Mouse (Mus musculus): Measurements from ENCODE around the gene Prkrip1. TPM values are rescaled to one million over a fixed set of nuclear protein-coding genes. Genes with fewer than 3 reads are reported as not detected.

Gene Prkrip1
- polyA plus RNA-seq, 2 experiments = 16.0 to 25.0 TPM

DNA sequence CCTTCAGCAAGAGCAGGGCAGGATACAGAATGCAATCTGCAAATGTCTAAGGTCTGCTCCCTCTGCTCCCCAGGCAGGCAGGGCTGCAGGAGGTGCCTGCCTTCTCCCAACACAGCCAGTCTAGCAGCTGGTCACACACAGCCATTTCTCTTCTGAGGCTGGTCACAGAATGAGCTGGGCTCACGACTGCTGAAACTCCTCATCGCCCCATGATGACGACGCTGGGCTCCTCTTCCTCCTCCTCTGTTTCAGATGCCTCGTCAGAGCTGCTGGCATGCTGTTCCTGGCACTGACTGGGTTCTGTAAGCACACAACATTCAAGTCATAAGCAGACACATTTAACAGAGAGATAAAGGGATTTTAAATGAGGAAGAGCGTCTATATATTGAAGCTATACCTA is 17.6 kb downstream of the Prkrip1 start:
- no peak for TF ChIP-seq EP300 (IDR thresholded peaks at IDR 0.05; ENCODE audit: low read depth)
- no peak for TF ChIP-seq CTCF (IDR thresholded peaks at IDR 0.05; ENCODE audit: low read depth)
- Histone ChIP-seq H3K4me3 (ENCODE audit: insufficient read depth in 1 of 2, low read depth in 2 of 2, low read length in 2 of 2) (no peak overlapping the region), H3K27me3 (ENCODE audit: control insufficient read depth, insufficient read depth, low read length) (no peaks in the 10 kb centered on the region), H3K27ac (no peak overlapping the region), H3K9me3 (ENCODE audit: control insufficient read depth, low read length) (no peaks in the 10 kb centered on the region), H3K36me3 (replicated peaks; ENCODE audit: control insufficient read depth, insufficient read depth, low read depth) (peaks cover 12% of the 10 kb centered on the region), H3K9ac (replicated peaks) (no peak overlapping the region), H3K4me2 (ENCODE audit: low read depth) (no peak overlapping the region), H3K4me1 (replicated peaks; ENCODE audit: control insufficient read depth in 2 of 2, insufficient read depth in 2 of 2, low read length in 1 of 2) (no peaks in the 10 kb centered on the region)
- ATAC-seq (ENCODE audit: insufficient read depth) (no peak), DNase-seq (ENCODE audit: low read depth in 3 of 3, low spot score in 3 of 3) (no peak)
- 76% methylated on average over 6 of the region's 6 CpGs for WGBS (ENCODE audit: insufficient replicate concordance)

- WGBS (ENCODE audit: insufficient replicate concordance) = 64% methylated on average over 5 of the region's 5 CpGs
- peaks cover 12% of the 10 kb centered on the region for H3K36me3 ChIP-seq (replicated peaks; ENCODE audit: control insufficient read depth, insufficient read depth, low read depth)
- H3K4me1 ChIP-seq (replicated peaks; ENCODE audit: control insufficient read depth in 2 of 2, insufficient read depth in 2 of 2, low read length in 1 of 2) = no peaks in the 10 kb centered on the region
- no peak overlapping the region for H3K4me2 ChIP-seq (ENCODE audit: low read depth)
- no peak overlapping the region for H3K9ac ChIP-seq (replicated peaks)
- DNase-seq (ENCODE audit: low read depth in 3 of 3, low spot score in 3 of 3) (no peak), ATAC-seq (ENCODE audit: insufficient read depth) (no peak)
- no peak overlapping the region for H3K4me3 ChIP-seq (ENCODE audit: insufficient read depth in 1 of 2, low read depth in 2 of 2, low read length in 2 of 2)
- no peaks in the 10 kb centered on the region for H3K9me3 ChIP-seq (ENCODE audit: control insufficient read depth, low read length)
- TF ChIP-seq CTCF (IDR thresholded peaks at IDR 0.05; ENCODE audit: low read depth) = no peak
- no peak for TF ChIP-seq EP300 (IDR thresholded peaks at IDR 0.05; ENCODE audit: low read depth)
- no peaks in the 10 kb centered on the region for H3K27me3 ChIP-seq (ENCODE audit: control insufficient read depth, insufficient read depth, low read length)
- H3K27ac ChIP-seq = no peak overlapping the region
Measured at GRCm38 (mm10) chr5:136179594-136179993, 19.2 kb downstream of the Prkrip1 start.

- no peak for TF ChIP-seq CTCF (IDR thresholded peaks at IDR 0.05; ENCODE audit: low read depth)
- no peak for TF ChIP-seq EP300 (IDR thresholded peaks at IDR 0.05; ENCODE audit: low read depth)
- Histone ChIP-seq H3K4me2 (ENCODE audit: low read depth) (no peak overlapping the region), H3K9me3 (ENCODE audit: control insufficient read depth, low read length) (no peaks in the 10 kb centered on the region), H3K27me3 (ENCODE audit: control insufficient read depth, insufficient read depth, low read length) (no peaks in the 10 kb centered on the region), H3K4me1 (replicated peaks; ENCODE audit: control insufficient read depth in 2 of 2, insufficient read depth in 2 of 2, low read length in 1 of 2) (peaks cover 0 to 15% of the 10 kb centered on the region in 2 experiments; a peak in 3 of 4 replicates), H3K4me3 (ENCODE audit: insufficient read depth in 1 of 2, low read depth in 2 of 2, low read length in 2 of 2) (no peak overlapping the region), H3K27ac (no peak overlapping the region), H3K9ac (replicated peaks) (no peak overlapping the region), H3K36me3 (replicated peaks; ENCODE audit: control insufficient read depth, insufficient read depth, low read depth) (no peaks in the 10 kb centered on the region; the same call in 1 of the 2 replicates)
- ATAC-seq (ENCODE audit: insufficient read depth) (no peak), DNase-seq (ENCODE audit: low read depth in 3 of 3, low spot score in 3 of 3) (no peak)
- 38% methylated on average over 9 of the region's 9 CpGs for WGBS (ENCODE audit: insufficient replicate concordance)
Measured at GRCm38 (mm10) chr5:136173606-136174463, 24.9 kb downstream of the Prkrip1 start.

GRCm38 (mm10) chr5:136172939-136173338 is 25.8 kb downstream of the Prkrip1 start:
- Histone ChIP-seq H3K36me3 (replicated peaks; ENCODE audit: control insufficient read depth, insufficient read depth, low read depth) (no peaks in the 10 kb centered on the region), H3K9ac (replicated peaks) (no peak overlapping the region), H3K4me3 (ENCODE audit: insufficient read depth in 1 of 2, low read depth in 2 of 2, low read length in 2 of 2) (no peak overlapping the region), H3K27ac (no peak overlapping the region), H3K4me1 (replicated peaks; ENCODE audit: control insufficient read depth in 2 of 2, insufficient read depth in 2 of 2, low read length in 1 of 2) (peaks cover 0 to 15% of the 10 kb centered on the region in 2 experiments; a peak in 3 of 4 replicates), H3K4me2 (ENCODE audit: low read depth) (no peak overlapping the region), H3K27me3 (ENCODE audit: control insufficient read depth, insufficient read depth, low read length) (no peaks in the 10 kb centered on the region), H3K9me3 (ENCODE audit: control insufficient read depth, low read length) (peaks cover 4% of the 10 kb centered on the region)
- ATAC-seq (ENCODE audit: insufficient read depth) (no peak), DNase-seq (ENCODE audit: low read depth in 3 of 3, low spot score in 3 of 3) (no peak)
- TF ChIP-seq CTCF (IDR thresholded peaks at IDR 0.05; ENCODE audit: low read depth) = no peak
- no peak for TF ChIP-seq EP300 (IDR thresholded peaks at IDR 0.05; ENCODE audit: low read depth)
- 62% methylated on average over 9 of the region's 9 CpGs for WGBS (ENCODE audit: insufficient replicate concordance)
